Mouse (Mus musculus) embryonic facial prominence, embryonic 15.5 days (tissue): ENCODE data around the gene Kirrel3. TPM values are rescaled to one million over a fixed set of nuclear protein-coding genes. Genes with fewer than 3 reads are reported as not detected.
A peak's percentile ranks its signal among the peaks of the same experiment; 100 is the strongest.

Source experiments
- ATAC-seq: fragments of 200-750 bp; cut with Nextera tagmentation; 2 replicates; pipeline ENCODE4 v1.8.0; 2017; ENCODE audit warnings: low read depth, moderate TSS enrichment; ENCODE audit not compliant: insufficient number of reproducible peaks, low FRiP score, low TSS enrichment
- H3K27ac ChIP-seq: fragments of 300-500 bp; sonication (generic); replicated peaks from 2 replicates; pipeline ENCODE4 v1.5.1; 2015; ENCODE audit warnings: mild to moderate bottlenecking, inconsistent platforms
- H3K27me3 ChIP-seq: fragments of 300-500 bp; sonication (generic); 2 replicates; pipeline ENCODE4 v1.6.1; 2015; ENCODE audit warnings: inconsistent platforms
- H3K36me3 ChIP-seq: fragments of 300-500 bp; sonication (generic); 2 replicates; pipeline ENCODE4 v1.6.1; 2015; ENCODE audit warnings: mild to moderate bottlenecking, inconsistent platforms
- H3K4me1 ChIP-seq: fragments of 300-500 bp; sonication (generic); 2 replicates; pipeline ENCODE4 v1.6.1; 2015; ENCODE audit warnings: inconsistent platforms
- H3K4me2 ChIP-seq: fragments of 300-500 bp; sonication (generic); replicated peaks from 2 replicates; pipeline ENCODE4 v1.6.1; 2015; ENCODE audit warnings: mild to moderate bottlenecking, inconsistent platforms
- H3K4me3 ChIP-seq: fragments of 300-500 bp; sonication (generic); replicated peaks from 2 replicates; pipeline ENCODE4 v1.5.1; 2015; ENCODE audit warnings: mild to moderate bottlenecking, inconsistent platforms
- H3K9ac ChIP-seq: fragments of 300-500 bp; sonication (generic); 2 replicates; pipeline ENCODE4 v1.6.1; 2015; ENCODE audit warnings: inconsistent platforms
- H3K9me3 ChIP-seq: fragments of 300-500 bp; sonication (generic); replicated peaks from 2 replicates; pipeline ENCODE4 v1.6.1; 2016; ENCODE audit warnings: inconsistent platforms
- WGBS: fragments of 180-500 bp; shearing (Covaris S2); methylation state at CpG from one replicate; pipeline ENCODE4 v1.1.7; 2015; 5-methylcytosine and 5-hydroxymethylcytosine counted together
- polyA plus RNA-seq: library from polyadenylated mRNA; unstranded; fragments of >200 nt; fragmentation: Nextera tagmentation; extraction: Ambion mirVana; gene quantifications from 2 replicates; pipeline ENCODE4 v1.2.1, GENCODE M21; 2015

Gene Kirrel3
- polyA plus RNA-seq, 1 experiment from 2014 or later, result 6.6 TPM

GRCm38 (mm10) chr9:34976596-34977462 lies 491.1 kb downstream of the Kirrel3 start:
- 75% methylated on average over 8 of the region's 8 CpGs for WGBS
- H3K4me2 ChIP-seq, result no peak overlapping the region
- no peaks in the 10 kb centered on the region for H3K36me3 ChIP-seq
- no peak overlapping the region for H3K27ac ChIP-seq
- ATAC-seq, result no peak
- no peak overlapping the region for H3K4me3 ChIP-seq
- no peaks in the 10 kb centered on the region for H3K9me3 ChIP-seq
- H3K9ac ChIP-seq, result no peak overlapping the region
- H3K4me1 ChIP-seq, result no peaks in the 10 kb centered on the region
- H3K27me3 ChIP-seq, result no peaks in the 10 kb centered on the region

- Histone ChIP-seq H3K27ac (no peak overlapping the region), H3K36me3 (no peaks in the 10 kb centered on the region), H3K4me3 (no peak overlapping the region), H3K27me3 (no peaks in the 10 kb centered on the region), H3K4me2 (no peak overlapping the region), H3K4me1 (no peaks in the 10 kb centered on the region), H3K9ac (no peak overlapping the region), H3K9me3 (no peaks in the 10 kb centered on the region)
- ATAC-seq, result no peak
- WGBS, result 78% methylated on average over 8 of the region's 8 CpGs
Observed at GRCm38 (mm10) chr9:34977700-34978099, 492.0 kb downstream of the Kirrel3 start.

GRCm38 (mm10) chr9:34978229-34978628 lies 492.5 kb downstream of the Kirrel3 start:
- WGBS, result 85% methylated on average over 3 of the region's 3 CpGs
- H3K4me3 ChIP-seq, result no peak overlapping the region

GRCm38 (mm10) chr9:34980516-34981265 lies 495.0 kb downstream of the Kirrel3 start:
- 91% methylated on average over 5 of the region's 5 CpGs for WGBS
- H3K36me3 ChIP-seq, result no peaks in the 10 kb centered on the region
- ATAC-seq, result no peak
- H3K27me3 ChIP-seq, result no peaks in the 10 kb centered on the region
- no peak overlapping the region for H3K4me3 ChIP-seq
- no peaks in the 10 kb centered on the region for H3K4me1 ChIP-seq
- H3K9me3 ChIP-seq, result no peaks in the 10 kb centered on the region
- no peak overlapping the region for H3K9ac ChIP-seq
- H3K27ac ChIP-seq, result no peak overlapping the region
- no peak overlapping the region for H3K4me2 ChIP-seq

More at GRCm38 (mm10) chr9:34978229-34978628, 492.5 kb downstream of the Kirrel3 start:
- H3K36me3 ChIP-seq, result no peaks in the 10 kb centered on the region
- no peak overlapping the region for H3K27ac ChIP-seq
- H3K9me3 ChIP-seq, result no peaks in the 10 kb centered on the region
- ATAC-seq, result no peak
- no peak overlapping the region for H3K4me2 ChIP-seq
- no peak overlapping the region for H3K9ac ChIP-seq
- H3K27me3 ChIP-seq, result no peaks in the 10 kb centered on the region
- no peaks in the 10 kb centered on the region for H3K4me1 ChIP-seq

GRCm38 (mm10) chr9:34983513-34984462 lies 498.1 kb downstream of the Kirrel3 start:
- no peaks in the 10 kb centered on the region for H3K27me3 ChIP-seq
- 39% methylated on average over 12 of the region's 12 CpGs for WGBS
- peak overlapping the region; percentile 8; the same call in 1 of the 2 replicates for H3K4me2 ChIP-seq
- no peak overlapping the region for H3K4me3 ChIP-seq
- H3K27ac ChIP-seq, result no peak overlapping the region
- H3K36me3 ChIP-seq, result no peaks in the 10 kb centered on the region
- no peak overlapping the region for H3K9ac ChIP-seq
- no peaks in the 10 kb centered on the region for H3K9me3 ChIP-seq
- H3K4me1 ChIP-seq, result peaks cover 3% of the 10 kb centered on the region; the same call in 1 of the 2 replicates
- ATAC-seq, result no peak

GRCm38 (mm10) chr9:34986156-34986555 lies 500.5 kb downstream of the Kirrel3 start:
- Histone ChIP-seq H3K4me1 (peaks cover 3% of the 10 kb centered on the region; the same call in 1 of the 2 replicates), H3K27me3 (no peaks in the 10 kb centered on the region), H3K36me3 (no peaks in the 10 kb centered on the region), H3K9ac (no peak overlapping the region), H3K4me3 (no peak overlapping the region), H3K27ac (no peak overlapping the region), H3K9me3 (no peaks in the 10 kb centered on the region), H3K4me2 (no peak overlapping the region)
- ATAC-seq, result no peak

GRCm38 (mm10) chr9:34987422-34988148 lies 501.9 kb downstream of the Kirrel3 start:
- H3K4me3 ChIP-seq, result no peak overlapping the region
- no peak for ATAC-seq
- H3K27me3 ChIP-seq, result no peaks in the 10 kb centered on the region
- no peak overlapping the region for H3K27ac ChIP-seq
- H3K4me1 ChIP-seq, result peaks cover 3% of the 10 kb centered on the region; the same call in 1 of the 2 replicates
- H3K4me2 ChIP-seq, result no peak overlapping the region
- no peaks in the 10 kb centered on the region for H3K36me3 ChIP-seq
- no peaks in the 10 kb centered on the region for H3K9me3 ChIP-seq
- WGBS, result 87% methylated on average over 12 of the region's 12 CpGs
- no peak overlapping the region for H3K9ac ChIP-seq

GRCm38 (mm10) chr9:34988683-34989082 lies 503.0 kb downstream of the Kirrel3 start:
- peaks cover 8% of the 10 kb centered on the region; the same call in 1 of the 2 replicates for H3K4me1 ChIP-seq
- H3K9me3 ChIP-seq, result no peaks in the 10 kb centered on the region
- H3K27me3 ChIP-seq, result no peaks in the 10 kb centered on the region
- no peak overlapping the region for H3K4me2 ChIP-seq
- H3K9ac ChIP-seq, result no peak overlapping the region
- no peak overlapping the region for H3K27ac ChIP-seq
- WGBS, result 76% methylated on average over 3 of the region's 3 CpGs
- H3K4me3 ChIP-seq, result no peak overlapping the region
- H3K36me3 ChIP-seq, result no peaks in the 10 kb centered on the region
- ATAC-seq, result no peak

GRCm38 (mm10) chr9:34992201-34992600 lies 506.5 kb downstream of the Kirrel3 start:
- Histone ChIP-seq H3K36me3 (no peaks in the 10 kb centered on the region), H3K27ac (0 out of 2 replicates have a peak overlapping the region, but pooled peaks have one; percentile 34), H3K4me3 (no peak overlapping the region), H3K9me3 (no peaks in the 10 kb centered on the region), H3K4me2 (no peak overlapping the region), H3K4me1 (0 out of 2 replicates have a peak, but pooled peaks cover 10% of the 10 kb centered on the region), H3K27me3 (no peaks in the 10 kb centered on the region), H3K9ac (no peak overlapping the region)
- 27% methylated on average over 4 of the region's 4 CpGs for WGBS
- ATAC-seq, result no peak

GRCm38 (mm10) chr9:34993467-34994211 lies 507.9 kb downstream of the Kirrel3 start:
- ATAC-seq, result peak; percentile 49; the same call in 1 of the 2 replicates
- no peak overlapping the region for H3K4me3 ChIP-seq
- no peaks in the 10 kb centered on the region for H3K36me3 ChIP-seq
- H3K4me1 ChIP-seq, result peaks cover 19% of the 10 kb centered on the region; the same call in 1 of the 2 replicates
- no peak overlapping the region for H3K9ac ChIP-seq
- 59% methylated on average over 4 of the region's 4 CpGs for WGBS
- H3K9me3 ChIP-seq, result no peaks in the 10 kb centered on the region
- H3K4me2 ChIP-seq, result no peak overlapping the region
- H3K27ac ChIP-seq, result no peak overlapping the region
- H3K27me3 ChIP-seq, result no peaks in the 10 kb centered on the region
